Comparison of ENCODE assay signal across 7 mouse cellular contexts in genomic region chr2:152293179-152293726, GRCm38 (mm10). TPM values are rescaled to one million over a fixed set of nuclear protein-coding genes. Genes with fewer than 3 reads are reported as not detected.
DNase-seq lines count a peak whose midpoint lies in the region; ATAC-seq lines count a peak whose summit lies in the region.

No protein-coding gene starts in this region.

- no peaks in the 10 kb centered on the region for H3K9me3 ChIP-seq in erythroblast, embryonic 14.5 days (ENCODE audit: control insufficient read depth, low read length)
- no peaks in the 10 kb centered on the region for H3K9me3 ChIP-seq in limb, embryonic 15.5 days
- no peaks in the 10 kb centered on the region for H3K9me3 ChIP-seq in stomach, embryonic 15.5 days

- DNase-seq in retina, embryonic 14.5 days (ENCODE audit: low spot score) = peak; percentile 38
- no peak for DNase-seq in retina, postnatal 1 day
- no peak for DNase-seq in adrenal gland, adult (ENCODE audit: inconsistent age in 2 of 2, low spot score in 1 of 2)
- no peak for DNase-seq in T-cell, adult 2 months (ENCODE audit: low spot score)

- peak overlapping the region; percentile 92 for H3K4me3 ChIP-seq in erythroblast, embryonic 14.5 days (replicated peaks)
- H3K4me3 ChIP-seq in limb, embryonic 15.5 days = peak overlapping the region; percentile 86
- peak overlapping the region; percentile 91 for H3K4me3 ChIP-seq in stomach, embryonic 15.5 days (replicated peaks)

- H3K4me1 ChIP-seq in erythroblast, embryonic 14.5 days (ENCODE audit: control insufficient read depth) = peaks cover 31% of the 10 kb centered on the region
- H3K4me1 ChIP-seq in limb, embryonic 15.5 days = peaks cover 21% of the 10 kb centered on the region
- H3K4me1 ChIP-seq in stomach, embryonic 15.5 days = 0 out of 2 replicates have a peak, but pooled peaks cover 13% of the 10 kb centered on the region

- peaks cover 8% of the 10 kb centered on the region for H3K36me3 ChIP-seq in erythroblast, embryonic 14.5 days (ENCODE audit: control insufficient read depth)
- H3K36me3 ChIP-seq in limb, embryonic 15.5 days = no peaks in the 10 kb centered on the region
- no peaks in the 10 kb centered on the region for H3K36me3 ChIP-seq in stomach, embryonic 15.5 days

- peak overlapping the region; percentile 95 for H3K9ac ChIP-seq in limb, embryonic 15.5 days
- no peak overlapping the region; the same call in 1 of the 2 replicates for H3K9ac ChIP-seq in stomach, embryonic 15.5 days

- no peaks in the 10 kb centered on the region for H3K27me3 ChIP-seq in erythroblast, embryonic 14.5 days (ENCODE audit: control insufficient read depth)
- H3K27me3 ChIP-seq in limb, embryonic 15.5 days = no peaks in the 10 kb centered on the region
- no peaks in the 10 kb centered on the region for H3K27me3 ChIP-seq in stomach, embryonic 15.5 days (replicated peaks)

- H3K27ac ChIP-seq in limb, embryonic 15.5 days = no peak overlapping the region
- H3K27ac ChIP-seq in stomach, embryonic 15.5 days = no peak overlapping the region

- ATAC-seq in limb, embryonic 15.5 days (ENCODE audit: insufficient number of reproducible peaks, low FRiP score, low TSS enrichment, low read depth) = peak; percentile 36; the same call in 1 of the 2 replicates
- peak; percentile 20; the same call in 1 of the 2 replicates for ATAC-seq in stomach, embryonic 15.5 days (ENCODE audit: insufficient read depth, low FRiP score, low read depth)

- under 1% methylated on average over 15 of the region's 15 CpGs for WGBS in limb, embryonic 15.5 days
- WGBS in stomach, embryonic 15.5 days = under 1% methylated on average over 15 of the region's 15 CpGs

- peak overlapping the region; percentile 55 for H3K4me2 ChIP-seq in limb, embryonic 15.5 days
- peak overlapping the region; percentile 74 for H3K4me2 ChIP-seq in stomach, embryonic 15.5 days

RNA-seq across cellular contexts. Expression of gene Tbc1d20, which starts 0.4 kb away (rescaled TPM):
- polyA plus RNA-seq in erythroblast, embryonic 14.5 days (2012) = 0.32 and 0.90 TPM in 2 replicates
- 43.5 and 48.0 TPM in 2 replicates for polyA plus RNA-seq in limb, embryonic 15.5 days (2015; fragmentation: Nextera tagmentation; extraction: Ambion mirVana)
- 37.8 and 39.8 TPM in 2 replicates for polyA plus RNA-seq in stomach, embryonic 15.5 days (2015; fragmentation: Nextera tagmentation; extraction: Ambion mirVana)

RNA-seq across cellular contexts. Expression of gene Rbck1, which starts 39.2 kb away (rescaled TPM):
- 16.2 and 20.4 TPM in 2 replicates for polyA plus RNA-seq in erythroblast, embryonic 14.5 days (2012)
- polyA plus RNA-seq in limb, embryonic 15.5 days (2015; fragmentation: Nextera tagmentation; extraction: Ambion mirVana) = 86.3 and 91.7 TPM in 2 replicates
- polyA plus RNA-seq in stomach, embryonic 15.5 days (2015; fragmentation: Nextera tagmentation; extraction: Ambion mirVana) = 81.9 and 86.5 TPM in 2 replicates

RNA-seq across cellular contexts. Expression of gene Trib3, which starts 50.6 kb away (rescaled TPM):
- polyA plus RNA-seq in erythroblast, embryonic 14.5 days (2012) = 1.3 TPM in 2 replicates
- 2.9 and 4.5 TPM in 2 replicates for polyA plus RNA-seq in limb, embryonic 15.5 days (2015; fragmentation: Nextera tagmentation; extraction: Ambion mirVana)
- polyA plus RNA-seq in stomach, embryonic 15.5 days (2015; fragmentation: Nextera tagmentation; extraction: Ambion mirVana) = 2.1 and 2.2 TPM in 2 replicates

Comparison
In these comparisons a context has a peak if more than half of its experiments do, and no peak if none do; other contexts are left out.
1. RNA of gene Tbc1d20, which starts 0.4 kb away (polyA plus RNA-seq): 43.5 to 48.0 TPM in limb, embryonic 15.5 days and 37.8 to 39.8 TPM in stomach, embryonic 15.5 days; 0.32 to 0.90 TPM in erythroblast, embryonic 14.5 days; every median in the first group is over 10 times any median in the second.
2. Peak in every context shown above with its lines, with median percentiles within 50 percentile points of each other: H3K4me3 ChIP-seq.